Mouse (Mus musculus) CH12F3 (cell line): ENCODE measurements around the gene Prkaa2.

ENCODE experiments used
- in situ Hi-C: fragments of 300-500 bp; cut with MboI; formaldehyde crosslinking; loops from 2 replicates; pipeline ENCODE4 v1.14.3; 2020; ENCODE audit warnings: low sequenced_read_pairs

Gene Prkaa2

GRCm38 (mm10) chr4:105109199-105109989, at the start of gene Prkaa2:
Prkaa2 (minus strand) TSS chr4:105109890.
- in situ Hi-C loops = no loop called here

- in situ Hi-C loops = loop anchor here (10.0 kb wide), 1 partner anchor 155 kb away; no protein-coding TSS in a partner anchor
Measured at GRCm38 (mm10) chr4:105159531-105159870, 49.8 kb upstream of the Prkaa2 start.

DNA sequence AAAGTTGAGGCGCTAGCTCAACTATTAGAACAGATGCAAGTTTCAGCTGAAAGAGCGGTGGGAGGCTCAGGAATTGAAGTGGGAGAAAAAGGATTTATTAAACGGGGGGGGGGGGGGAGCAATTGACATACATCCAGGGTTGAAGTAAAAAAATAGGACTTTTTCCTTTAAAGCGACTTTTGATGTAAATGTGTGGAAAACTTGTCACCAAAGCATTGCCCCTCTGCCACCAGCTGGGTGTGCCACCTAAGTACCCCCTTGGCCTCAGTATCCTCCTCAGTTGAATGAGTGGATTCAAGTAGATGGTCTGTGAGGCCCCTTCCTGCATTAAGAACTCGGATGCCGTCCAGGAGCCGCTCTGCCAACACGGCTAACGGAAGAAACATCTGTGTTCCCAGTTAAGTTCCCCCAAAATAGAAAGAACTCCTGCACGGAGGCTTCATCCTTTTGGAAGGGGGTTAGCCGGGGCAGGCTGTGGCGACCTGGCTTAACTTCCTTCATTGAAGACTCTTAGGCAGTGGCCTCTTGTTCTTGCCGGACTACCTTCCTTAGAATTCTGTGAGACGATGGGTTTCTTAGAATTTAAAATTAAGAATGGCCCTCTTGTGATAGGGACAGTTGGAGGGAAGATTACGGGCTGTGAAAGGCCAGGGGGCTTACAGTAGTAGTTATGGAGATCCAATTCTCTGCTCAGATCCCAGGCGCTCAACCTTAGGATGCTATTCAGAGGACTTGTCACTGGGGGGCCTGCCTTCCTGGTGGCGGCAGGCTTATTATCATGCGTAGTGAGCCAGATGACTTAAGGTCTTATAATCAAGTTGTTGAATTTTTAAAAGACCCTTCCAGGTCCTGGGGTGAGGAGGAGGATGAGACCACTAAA, 49.2 kb upstream of the Prkaa2 start:
- in situ Hi-C loops = loop anchor here (10.0 kb wide), 1 partner anchor 156 kb away; no protein-coding TSS in a partner anchor

DNA sequence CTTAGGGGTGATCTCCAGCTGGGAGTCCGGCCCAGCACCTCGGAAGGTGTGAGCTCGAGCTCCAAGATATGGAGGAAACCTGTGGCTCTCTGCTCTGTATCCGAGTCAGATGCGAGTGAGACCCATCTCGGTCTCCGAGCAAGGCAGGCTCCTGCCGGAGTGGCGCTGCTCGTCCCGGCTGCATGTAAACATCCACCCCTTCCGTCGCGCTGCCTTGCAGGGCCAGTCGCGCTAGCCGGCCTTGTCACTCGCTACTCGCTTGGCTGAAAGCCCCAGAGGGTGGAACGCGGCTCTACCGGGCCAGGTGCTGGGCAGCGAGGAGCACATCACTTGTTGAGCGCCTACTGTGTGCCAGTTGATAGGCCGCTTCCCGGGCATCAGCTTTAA, 48.5 kb upstream of the Prkaa2 start:
- in situ Hi-C loops = loop anchor here (10.0 kb wide), 1 partner anchor 157 kb away; no protein-coding TSS in a partner anchor

- in situ Hi-C loops = loop anchor here (10.0 kb wide), 1 partner anchor 157 kb away; no protein-coding TSS in a partner anchor
Measured at GRCm38 (mm10) chr4:105157276-105158168, 47.8 kb upstream of the Prkaa2 start, which contains the start of gene Plpp3. Plpp3 (plus strand) TSS chr4:105157347.

GRCm38 (mm10) chr4:105156955-105157275, 47.2 kb upstream of the Prkaa2 start:
- in situ Hi-C loops = loop anchor here (10.0 kb wide), 1 partner anchor 158 kb away; no protein-coding TSS in a partner anchor

DNA sequence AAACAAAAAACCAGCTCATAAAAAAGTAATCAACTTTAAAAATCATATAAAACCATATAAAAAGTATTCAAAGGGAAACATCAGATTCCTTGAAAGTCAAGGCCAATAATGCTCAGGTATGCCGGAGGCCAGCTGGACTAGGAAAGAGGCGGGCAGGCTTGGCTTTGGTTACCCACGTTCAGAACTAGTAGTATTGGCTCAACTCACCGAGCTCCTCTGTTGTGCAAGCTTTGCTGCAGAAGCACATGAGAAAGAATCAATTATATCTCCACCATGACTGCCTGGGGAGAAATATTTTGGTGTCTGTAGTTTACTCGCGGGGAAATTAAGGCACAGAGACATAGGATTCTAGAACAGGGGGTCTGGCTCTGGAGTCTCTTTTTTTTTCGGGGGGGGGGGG, 46.6 kb upstream of the Prkaa2 start:
- in situ Hi-C loops = loop anchor here (10.0 kb wide), 1 partner anchor 159 kb away; no protein-coding TSS in a partner anchor

- in situ Hi-C loops = loop anchor here (10.0 kb wide), 1 partner anchor 162 kb away; no protein-coding TSS in a partner anchor
Measured at GRCm38 (mm10) chr4:105153227-105153626, 43.5 kb upstream of the Prkaa2 start.

GRCm38 (mm10) chr4:105151911-105152690, 42.4 kb upstream of the Prkaa2 start:
- in situ Hi-C loops = loop anchor here (10.0 kb wide), 1 partner anchor 163 kb away; no protein-coding TSS in a partner anchor

- in situ Hi-C loops = loop anchor here (10.0 kb wide), 1 partner anchor 1075 kb away; no protein-coding TSS in a partner anchor
Measured at GRCm38 (mm10) chr4:105149492-105149891, 39.8 kb upstream of the Prkaa2 start.

DNA sequence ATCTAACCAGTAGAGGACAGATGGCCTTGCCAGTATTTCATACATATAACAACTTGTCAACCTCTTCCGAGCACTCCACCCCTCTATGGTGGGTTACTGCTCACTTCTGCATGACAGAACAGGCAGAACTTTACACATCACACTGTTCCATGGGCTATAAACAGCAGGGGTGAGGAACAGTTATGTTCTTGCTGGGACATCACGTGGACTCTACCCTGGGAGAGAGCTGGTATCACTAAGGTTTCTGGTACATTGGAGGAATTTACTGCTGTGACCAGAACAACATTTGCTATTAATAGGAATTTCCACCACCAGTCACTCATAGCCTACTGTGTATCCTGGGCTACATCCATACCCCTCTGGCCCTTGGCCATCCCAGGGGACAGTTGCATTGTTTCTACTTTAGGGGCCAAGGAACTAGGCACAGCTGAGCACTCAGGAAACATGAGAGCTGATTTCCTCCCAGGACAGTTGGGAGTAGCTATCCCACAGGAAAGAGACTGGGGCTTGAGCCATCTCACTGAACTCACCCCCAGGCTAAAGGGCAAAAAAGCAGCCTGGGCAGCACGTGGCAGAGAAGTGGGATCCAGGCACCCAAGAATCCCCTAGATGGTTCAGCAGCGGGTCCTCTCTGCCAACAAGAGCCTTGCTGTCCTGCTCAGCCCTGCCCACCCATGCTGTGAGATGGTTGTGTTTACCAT, 23.8 kb upstream of the Prkaa2 start:
- in situ Hi-C loops = no loop called here

- in situ Hi-C loops = no loop called here
Measured at GRCm38 (mm10) chr4:105131756-105132314, 22.1 kb upstream of the Prkaa2 start.

GRCm38 (mm10) chr4:105129212-105129611, 19.5 kb upstream of the Prkaa2 start:
- in situ Hi-C loops = no loop called here

DNA sequence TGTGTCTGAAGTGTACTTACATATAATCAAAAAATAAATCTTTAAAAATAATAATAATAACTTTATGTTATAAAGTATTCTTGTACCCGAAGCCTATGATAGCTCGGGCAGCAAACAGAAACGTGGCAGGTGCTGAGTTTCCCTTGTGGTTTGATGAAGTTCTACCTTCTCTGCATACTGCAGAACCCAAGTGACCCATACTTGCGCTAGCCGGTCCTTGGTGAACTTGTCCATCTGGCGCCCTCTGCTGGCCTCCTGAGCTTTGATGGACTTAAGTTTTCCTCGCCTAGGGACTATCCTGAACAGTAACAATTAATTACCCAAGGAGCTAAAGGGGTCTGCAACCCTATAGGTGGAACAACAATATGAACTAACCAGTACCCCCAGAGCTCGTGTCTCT, 12.7 kb upstream of the Prkaa2 start:
- in situ Hi-C loops = no loop called here

- in situ Hi-C loops = no loop called here
Measured at GRCm38 (mm10) chr4:105121081-105121480, 11.4 kb upstream of the Prkaa2 start.

DNA sequence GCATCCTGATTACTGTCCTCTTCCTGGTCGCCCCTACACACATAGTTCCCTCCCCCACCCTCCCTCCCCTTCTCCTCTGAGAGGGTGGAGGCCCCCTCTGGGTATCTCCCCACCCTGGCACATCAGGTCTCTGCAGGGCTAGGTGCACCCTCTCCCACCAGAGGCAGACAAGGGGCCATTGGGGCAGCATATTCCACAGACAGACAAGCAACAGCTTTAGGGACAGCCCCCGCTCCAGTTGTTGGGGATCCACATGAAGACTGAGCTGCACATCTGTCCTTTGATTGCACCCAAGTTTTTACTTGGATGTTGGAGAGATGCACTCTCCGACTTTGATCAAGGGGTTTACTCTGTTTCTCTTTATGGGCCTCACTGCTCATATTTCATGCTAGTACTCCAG, 3.8 kb upstream of the Prkaa2 start:
- in situ Hi-C loops = no loop called here

DNA sequence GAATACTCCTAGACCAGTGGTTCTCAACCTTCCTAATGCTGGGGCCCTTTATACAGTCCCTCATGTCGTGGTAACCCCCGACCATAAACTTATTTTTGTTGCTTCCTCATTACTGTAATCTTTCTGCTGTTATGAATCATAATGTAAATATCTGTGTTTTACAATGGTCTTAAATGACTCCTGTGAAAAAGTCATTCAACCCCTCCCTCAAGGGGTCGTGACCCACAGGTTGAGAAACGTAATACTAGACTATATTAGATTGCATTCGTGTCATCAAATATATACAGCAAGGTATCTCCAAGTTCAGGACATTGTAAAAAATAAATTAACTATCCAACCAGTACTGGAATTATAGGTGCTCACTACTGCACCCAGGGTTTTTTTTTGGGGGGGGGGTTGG, 3.4 kb upstream of the Prkaa2 start:
- in situ Hi-C loops = no loop called here

DNA sequence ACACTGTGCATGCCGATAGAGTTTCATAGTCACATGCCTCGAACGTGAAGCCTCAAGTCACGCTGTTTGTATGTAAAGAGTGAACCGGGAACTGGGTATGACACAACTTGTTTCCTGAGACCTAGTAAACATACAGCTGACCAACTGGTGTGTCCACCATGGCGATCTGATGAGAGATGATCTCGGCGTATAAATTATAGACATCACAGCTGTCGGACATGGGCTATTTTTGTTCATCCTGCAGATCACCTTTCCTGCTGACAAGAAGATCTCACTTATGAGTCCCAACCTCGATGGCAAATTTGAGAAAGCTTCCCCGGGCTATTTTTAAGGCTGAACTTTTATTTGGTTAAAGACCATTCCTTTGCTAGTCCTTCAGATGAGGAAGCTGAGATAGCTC, 2.1 kb upstream of the Prkaa2 start:
- in situ Hi-C loops = no loop called here

DNA sequence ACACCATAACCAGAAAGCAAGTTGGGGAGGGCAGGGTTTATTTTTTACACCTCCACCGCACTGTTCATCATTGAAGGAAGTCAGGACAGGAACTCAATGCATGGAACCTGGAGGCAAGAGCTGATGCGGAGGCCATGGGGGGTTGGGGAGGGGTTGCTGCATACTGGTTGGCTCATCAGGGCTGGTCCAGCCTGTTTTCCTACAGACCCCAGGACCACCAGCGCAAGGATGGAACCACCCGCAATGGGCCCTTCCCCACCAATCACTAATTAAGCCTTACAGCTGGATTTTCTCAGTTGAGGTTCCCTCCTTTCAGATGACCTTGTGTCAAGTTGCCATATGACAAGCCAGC, 970 bp upstream of the Prkaa2 start:
- in situ Hi-C loops = no loop called here
